Comparison of ENCODE assay signal across 7 mouse cellular contexts in the genomic region with DNA sequence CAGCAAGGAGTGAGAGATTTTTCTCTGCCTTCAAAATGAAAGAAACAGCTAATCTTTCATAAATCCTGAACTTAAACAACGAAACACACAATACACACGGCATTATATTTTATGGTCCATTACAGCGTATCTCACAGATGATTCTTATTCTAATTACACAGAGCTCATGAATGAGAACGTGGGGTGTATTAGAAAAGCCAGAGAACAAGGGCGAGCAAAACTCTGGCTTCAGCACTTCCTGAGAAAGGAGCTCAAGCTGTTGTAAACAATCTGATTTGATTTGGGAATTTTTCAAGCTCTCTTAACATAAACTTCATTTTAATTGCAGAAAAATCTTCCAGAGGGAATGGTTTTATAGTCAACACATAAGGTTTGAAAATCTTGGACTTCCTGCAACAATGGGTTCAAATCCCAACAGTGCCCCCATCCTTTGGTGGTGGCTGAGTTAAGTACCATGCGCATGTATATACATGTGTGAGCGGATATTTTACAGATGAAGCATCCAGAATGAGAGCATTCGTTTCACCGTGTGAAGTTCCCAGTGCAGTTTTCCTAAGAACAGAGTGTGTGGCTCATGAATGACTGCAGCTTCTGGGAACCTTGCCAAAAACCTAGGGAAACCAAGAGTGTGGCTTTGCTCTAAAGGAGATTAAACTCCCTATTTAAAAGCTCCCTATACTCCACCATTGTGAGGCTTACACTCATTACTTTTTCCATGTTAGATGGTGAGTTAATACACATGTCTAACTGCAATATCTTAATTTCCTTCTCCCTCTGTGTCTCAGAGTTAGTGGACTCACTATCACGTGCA.
DNase-seq lines count a peak whose midpoint lies in the region; ATAC-seq and TF ChIP-seq lines count a peak whose summit lies in the region.

No protein-coding gene starts in this region.

- no peak for TF ChIP-seq EP300 in lung, postnatal 0 days (IDR thresholded peaks at IDR 0.05)

- H3K4me1 ChIP-seq in lung, postnatal 0 days (ENCODE audit: insufficient read depth, low read depth, low read length), result no peaks in the 10 kb centered on the region
- H3K4me1 ChIP-seq in limb, embryonic 13.5 days, result peaks cover 6% of the 10 kb centered on the region

- H3K36me3 ChIP-seq in lung, postnatal 0 days (ENCODE audit: insufficient read depth, low read length), result no peaks in the 10 kb centered on the region
- no peaks in the 10 kb centered on the region for H3K36me3 ChIP-seq in limb, embryonic 13.5 days

- H3K27ac ChIP-seq in lung, postnatal 0 days (ENCODE audit: low read length), result no peak overlapping the region
- no peak overlapping the region for H3K27ac ChIP-seq in limb, embryonic 13.5 days

- WGBS in lung, postnatal 0 days, result 48% methylated on average over 10 of the region's 10 CpGs
- 41% methylated on average over 10 of the region's 10 CpGs for WGBS in limb, embryonic 13.5 days

- H3K9ac ChIP-seq in lung, postnatal 0 days (replicated peaks; ENCODE audit: low read depth), result no peak overlapping the region
- no peak overlapping the region for H3K9ac ChIP-seq in limb, embryonic 13.5 days

- intact Hi-C loops in heart, postnatal 10 days (cut with DNase I), result no loop called here

- ATAC-seq in lung, postnatal 0 days, result no peak
- peak; percentile 91 for ATAC-seq in limb, embryonic 13.5 days (ENCODE audit: low FRiP score, low read depth)

- H3K27me3 ChIP-seq in lung, postnatal 0 days (replicated peaks; ENCODE audit: insufficient read depth, low read length), result no peaks in the 10 kb centered on the region
- H3K27me3 ChIP-seq in limb, embryonic 13.5 days, result no peaks in the 10 kb centered on the region

- H3K4me2 ChIP-seq in lung, postnatal 0 days (replicated peaks; ENCODE audit: low read depth, low read length), result no peak overlapping the region
- H3K4me2 ChIP-seq in limb, embryonic 13.5 days (replicated peaks), result no peak overlapping the region

- no peaks in the 10 kb centered on the region for H3K9me3 ChIP-seq in lung, postnatal 0 days (ENCODE audit: low read length)
- H3K9me3 ChIP-seq in limb, embryonic 13.5 days, result no peaks in the 10 kb centered on the region

- H3K4me3 ChIP-seq in lung, postnatal 0 days (ENCODE audit: low read depth, low read length), result no peak overlapping the region
- H3K4me3 ChIP-seq in limb, embryonic 13.5 days, result no peak overlapping the region

- peak; percentile 43 for DNase-seq in lung, postnatal 0 days (ENCODE audit: low spot score)
- DNase-seq in lung, adult 18-20 months, result no peak
- DNase-seq in cerebellum, adult 9-11 months, result peak; percentile 31
- DNase-seq in heart, postnatal 10 days, result peak; percentile 30 to 31
- DNase-seq in urinary bladder, postnatal 25 days (ENCODE audit: low spot score), result no peak
- no peak for DNase-seq in spleen, postnatal 4 days (ENCODE audit: low spot score in 2 of 2)

- TF ChIP-seq CTCF in lung, postnatal 0 days (IDR thresholded peaks at IDR 0.05), result no peak

Comparison
In these comparisons a context has a peak if more than half of its experiments do, and no peak if none do; other contexts are left out.
1. DNase-seq: peak in lung, postnatal 0 days (single experiment), cerebellum, adult 9-11 months (single experiment) and heart, postnatal 10 days (2 of 2); none in lung, adult 18-20 months (0 of 2), urinary bladder, postnatal 25 days (single experiment) and spleen, postnatal 4 days (0 of 2).